Mouse (Mus musculus): Measurements from ENCODE around the gene Acot8. TPM values are rescaled to one million over a fixed set of nuclear protein-coding genes. Genes with fewer than 3 reads are reported as not detected.

The Acot8 gene
- polyA plus RNA-seq, 1 experiment from 2014 or later: 18.4 TPM

DNA sequence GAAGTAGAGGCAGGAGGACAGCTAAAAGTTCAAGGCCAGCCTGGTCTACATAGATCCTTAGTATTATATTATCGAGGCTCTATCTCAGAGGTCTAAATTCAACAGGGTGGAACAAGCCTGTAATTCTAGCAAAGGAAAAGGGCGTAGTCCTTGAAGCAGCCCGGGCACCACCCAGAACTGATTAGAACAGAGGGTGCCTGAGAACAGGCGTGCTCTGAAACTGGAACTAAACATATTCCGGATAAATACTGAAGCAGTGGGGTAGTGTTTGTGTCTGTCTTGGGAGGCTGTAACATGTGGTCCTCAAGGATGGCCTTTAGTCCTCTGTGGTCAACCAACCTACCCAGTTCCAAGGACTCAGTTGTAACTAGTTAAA lies 30.7 kb downstream of the Acot8 start:
- Histone ChIP-seq H3K27ac (no peak overlapping the region), H3K9me3 (replicated peaks) (no peaks in the 10 kb centered on the region), H3K27me3 (ENCODE audit: low read depth, poor library complexity, severe bottlenecking) (peaks cover 12% of the 10 kb centered on the region; the same call in 1 of the 2 replicates), H3K4me3 (no peak overlapping the region), H3K4me1 (peaks cover 23% of the 10 kb centered on the region), H3K36me3 (peaks cover 34% of the 10 kb centered on the region)
- 91% methylated on average over 5 of the region's 5 CpGs for WGBS
- no peak for DNase-seq (ENCODE audit: low spot score)

DNA sequence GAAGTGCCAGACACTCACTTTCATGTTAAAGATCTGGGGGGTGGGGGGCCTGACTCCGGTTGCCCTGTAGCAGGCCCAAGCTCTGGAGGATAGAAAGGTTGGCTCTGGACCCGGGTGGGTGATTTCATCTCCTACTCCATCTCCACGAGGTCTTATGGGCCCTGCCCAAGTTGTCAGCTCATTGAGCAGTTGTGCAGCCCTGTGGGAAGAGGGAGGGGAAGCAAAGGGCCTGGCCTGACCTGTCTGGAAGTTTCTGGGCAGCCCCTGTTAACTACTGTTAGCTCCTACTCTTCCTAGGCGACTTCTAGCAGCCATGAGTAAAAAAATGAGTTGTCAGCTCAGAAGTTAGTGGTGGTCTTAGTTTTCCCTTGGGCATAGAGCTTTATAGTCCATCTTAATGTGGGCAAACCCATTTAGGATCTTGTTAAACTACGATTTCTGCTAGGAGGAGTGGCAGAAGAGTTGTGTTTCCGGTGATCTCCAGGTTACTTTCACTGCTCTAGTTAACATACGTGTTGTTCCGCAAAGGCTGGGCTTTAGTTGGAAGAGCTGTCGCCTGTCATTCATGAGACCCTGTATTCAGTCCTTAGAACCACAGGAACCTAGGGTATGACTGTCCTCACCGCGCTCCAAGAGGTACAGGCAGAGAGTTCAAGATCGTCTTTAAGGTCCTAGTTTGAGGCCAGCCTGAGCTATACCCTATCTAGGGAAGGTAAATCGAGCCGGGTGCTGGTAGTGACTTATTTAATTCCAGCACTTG lies 31.3 kb downstream of the Acot8 start:
- no peak overlapping the region for H3K27ac ChIP-seq
- 76% methylated on average over 14 of the region's 14 CpGs for WGBS

DNA sequence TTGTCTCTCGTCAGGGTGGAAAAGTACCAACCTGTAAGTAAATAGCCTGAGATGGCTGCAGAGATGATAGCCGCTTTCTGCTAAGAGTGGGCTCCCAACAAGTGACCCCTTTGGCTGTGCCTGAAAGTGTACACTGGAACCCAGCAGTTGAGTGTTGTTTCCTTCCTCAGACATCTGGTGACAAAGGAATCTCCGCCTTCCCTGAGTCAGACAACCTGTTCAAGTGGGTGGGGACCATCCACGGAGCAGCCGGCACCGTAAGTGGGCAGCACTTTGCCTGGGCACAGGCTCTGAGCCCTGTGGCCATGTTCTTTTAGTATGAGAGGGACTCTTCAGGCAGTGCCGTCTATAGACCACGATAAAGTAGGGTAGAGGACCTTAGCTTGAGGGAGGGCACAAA lies 33.6 kb downstream of the Acot8 start:
- Histone ChIP-seq H3K36me3 (peaks cover 57% of the 10 kb centered on the region), H3K27me3 (ENCODE audit: low read depth, poor library complexity, severe bottlenecking) (no peaks in the 10 kb centered on the region), H3K9me3 (replicated peaks) (no peaks in the 10 kb centered on the region), H3K27ac (peak overlapping the region; percentile 98; the same call in 1 of the 2 replicates), H3K4me3 (peak overlapping the region; percentile 99), H3K4me1 (peaks cover 23% of the 10 kb centered on the region)
- DNase-seq (ENCODE audit: low spot score): no peak
- WGBS: 88% methylated on average over 8 of the region's 8 CpGs

More for the DNA sequence above, 31.3 kb downstream of the Acot8 start:
- DNase-seq (ENCODE audit: low spot score): no peak
- peaks cover 35% of the 10 kb centered on the region for H3K36me3 ChIP-seq
- no peak overlapping the region for H3K4me3 ChIP-seq
- H3K9me3 ChIP-seq (replicated peaks): no peaks in the 10 kb centered on the region
- H3K4me1 ChIP-seq: peaks cover 23% of the 10 kb centered on the region
- H3K27me3 ChIP-seq (ENCODE audit: low read depth, poor library complexity, severe bottlenecking): peaks cover 12% of the 10 kb centered on the region; the same call in 1 of the 2 replicates

DNA sequence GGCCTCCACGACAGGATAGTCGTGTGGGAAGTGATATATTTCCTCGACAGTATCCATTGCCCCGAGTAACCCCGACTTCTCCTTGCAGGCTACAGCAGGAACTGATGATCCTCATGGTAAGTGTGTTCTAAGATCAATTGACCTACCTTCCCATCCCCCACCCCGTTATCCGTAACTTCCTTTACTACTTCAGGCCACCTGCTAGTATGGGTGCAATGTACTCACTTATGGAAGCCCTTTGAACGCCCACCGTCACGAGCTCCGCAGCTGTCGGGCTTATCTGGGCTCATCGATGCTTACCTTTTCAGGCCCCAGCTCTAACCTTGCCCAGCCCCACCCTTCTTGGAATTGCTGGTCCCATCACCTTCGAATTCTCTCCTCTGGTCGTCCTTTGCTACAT lies 34.4 kb downstream of the Acot8 start:
- Histone ChIP-seq H3K4me1 (peaks cover 23% of the 10 kb centered on the region), H3K4me3 (peak overlapping the region; percentile 99), H3K36me3 (peaks cover 66% of the 10 kb centered on the region), H3K27ac (peak overlapping the region; percentile 98), H3K9me3 (replicated peaks) (no peaks in the 10 kb centered on the region), H3K27me3 (ENCODE audit: low read depth, poor library complexity, severe bottlenecking) (no peaks in the 10 kb centered on the region)
- peak; percentile 36 for DNase-seq (ENCODE audit: low spot score)
- WGBS: 3% methylated on average over 15 of the region's 15 CpGs

DNA sequence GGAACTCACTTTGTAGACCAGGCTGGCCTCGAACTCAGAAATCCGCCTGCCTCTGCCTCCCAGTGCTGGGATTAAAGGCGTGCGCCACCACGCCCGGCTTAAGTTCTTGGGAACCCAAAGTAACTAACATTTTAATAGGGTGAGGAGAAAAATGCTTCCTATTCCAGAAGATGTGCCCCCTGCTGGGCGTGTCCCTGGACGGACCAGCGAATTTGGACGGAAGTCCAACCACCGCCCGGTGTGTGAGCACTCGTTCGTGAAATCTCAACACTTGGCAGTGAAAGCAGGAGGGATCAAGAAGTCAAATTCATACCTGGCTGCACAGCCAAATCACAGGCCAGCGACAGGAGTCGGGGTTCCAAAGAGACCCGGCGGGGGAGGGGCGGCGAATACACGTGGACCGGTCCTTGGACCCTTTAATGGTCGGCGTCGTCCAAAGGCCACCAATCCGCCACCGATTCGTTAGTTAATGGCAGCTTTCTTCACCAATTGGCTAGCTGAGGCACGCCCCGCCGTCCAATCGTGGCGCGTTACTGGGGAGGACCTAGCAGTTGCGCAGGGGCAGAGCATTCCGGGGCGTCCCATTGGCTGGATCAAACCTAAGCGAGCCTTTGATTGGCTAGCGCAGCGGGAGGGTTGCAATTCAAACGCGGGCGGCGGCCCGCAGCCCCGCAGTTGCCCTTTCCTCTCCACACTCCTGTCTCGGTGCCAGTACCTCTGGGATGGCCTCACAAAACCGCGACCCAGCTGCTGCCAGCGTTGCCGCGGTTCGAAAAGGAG lies 35.2 kb downstream of the Acot8 start, which contains the start of gene Ube2c:
Ube2c (plus strand) TSS at position 641 of the 780 bp plus-strand sequence.
- H3K27me3 ChIP-seq (ENCODE audit: low read depth, poor library complexity, severe bottlenecking): no peaks in the 10 kb centered on the region
- H3K27ac ChIP-seq: peak within 1 kb of the TSS; percentile 98
- H3K4me3 ChIP-seq: peak within 1 kb of the TSS; percentile 99
- WGBS: 3% methylated on average over 53 of the region's 53 CpGs
- DNase-seq (ENCODE audit: low spot score): peak; percentile 95
- H3K36me3 ChIP-seq: peaks cover 74% of the 10 kb centered on the region
- H3K9me3 ChIP-seq (replicated peaks): no peaks in the 10 kb centered on the region
- peaks cover 23% of the 10 kb centered on the region for H3K4me1 ChIP-seq

DNA sequence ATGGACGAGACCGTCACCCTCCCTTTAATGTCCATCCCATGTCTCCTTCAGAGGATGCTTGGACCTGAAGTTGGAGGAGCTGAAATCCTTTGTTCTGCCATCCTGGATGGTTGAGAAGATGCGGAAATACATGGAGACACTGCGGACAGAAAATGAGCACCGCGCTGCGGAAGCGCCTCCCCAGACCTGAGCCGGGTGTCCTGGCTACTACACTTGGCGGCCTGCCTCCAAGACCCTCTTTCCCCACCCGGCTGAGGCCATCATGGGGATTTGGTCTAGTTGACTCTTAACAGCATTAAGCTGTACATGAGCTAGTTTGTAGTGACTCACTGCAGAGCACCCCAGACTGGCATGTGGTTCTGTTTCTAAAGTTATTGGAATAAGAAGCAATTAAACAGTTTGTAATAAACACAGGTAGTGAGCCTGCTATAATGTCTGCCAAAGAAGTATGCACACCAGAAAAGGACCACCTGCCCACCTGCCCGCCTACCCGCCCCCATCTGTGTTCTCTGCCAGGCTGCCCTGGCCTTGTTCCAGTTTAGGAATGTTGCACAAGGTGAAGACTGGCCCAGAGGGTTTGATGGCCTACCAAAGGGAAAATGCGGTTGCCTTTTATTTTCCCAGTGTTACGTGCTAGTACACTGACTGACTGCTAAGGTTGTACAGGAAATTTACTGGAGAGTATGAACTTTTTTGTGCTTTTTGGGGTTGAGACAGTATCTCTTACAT lies 36.7 kb downstream of the Acot8 start:
- 96% methylated on average over 15 of the region's 15 CpGs for WGBS
- Histone ChIP-seq H3K27ac (no peak overlapping the region), H3K9me3 (replicated peaks) (no peaks in the 10 kb centered on the region), H3K4me1 (peaks cover 23% of the 10 kb centered on the region), H3K27me3 (ENCODE audit: low read depth, poor library complexity, severe bottlenecking) (no peaks in the 10 kb centered on the region), H3K36me3 (peaks cover 75% of the 10 kb centered on the region), H3K4me3 (no peak overlapping the region)
- no peak for DNase-seq (ENCODE audit: low spot score)

DNA sequence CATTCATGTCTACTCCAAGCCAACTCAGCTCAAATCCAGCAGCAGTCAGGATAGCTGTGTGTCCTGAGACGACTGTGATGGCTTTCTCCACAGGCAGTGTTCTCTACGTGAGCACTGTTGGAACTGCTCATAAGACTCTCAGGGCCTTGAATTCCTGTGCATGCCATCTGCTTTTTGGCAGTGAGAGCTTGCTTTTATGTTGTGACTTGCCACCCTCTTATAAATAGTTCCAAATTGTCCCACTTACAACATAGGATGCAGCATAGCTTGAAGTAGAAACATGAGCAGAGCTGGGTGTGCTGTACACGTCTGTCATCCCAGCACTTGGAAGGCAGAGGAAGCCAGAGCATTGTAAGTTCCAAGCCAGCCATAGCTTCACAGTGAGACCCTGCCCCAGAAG lies 38.8 kb downstream of the Acot8 start:
- no peak for DNase-seq (ENCODE audit: low spot score)
- H3K27me3 ChIP-seq (ENCODE audit: low read depth, poor library complexity, severe bottlenecking): no peaks in the 10 kb centered on the region
- H3K4me3 ChIP-seq: no peak overlapping the region
- peaks cover 7% of the 10 kb centered on the region for H3K4me1 ChIP-seq
- H3K27ac ChIP-seq: no peak overlapping the region
- peaks cover 75% of the 10 kb centered on the region for H3K36me3 ChIP-seq
- 84% methylated on average over 3 of the region's 3 CpGs for WGBS
- no peaks in the 10 kb centered on the region for H3K9me3 ChIP-seq (replicated peaks)

DNA sequence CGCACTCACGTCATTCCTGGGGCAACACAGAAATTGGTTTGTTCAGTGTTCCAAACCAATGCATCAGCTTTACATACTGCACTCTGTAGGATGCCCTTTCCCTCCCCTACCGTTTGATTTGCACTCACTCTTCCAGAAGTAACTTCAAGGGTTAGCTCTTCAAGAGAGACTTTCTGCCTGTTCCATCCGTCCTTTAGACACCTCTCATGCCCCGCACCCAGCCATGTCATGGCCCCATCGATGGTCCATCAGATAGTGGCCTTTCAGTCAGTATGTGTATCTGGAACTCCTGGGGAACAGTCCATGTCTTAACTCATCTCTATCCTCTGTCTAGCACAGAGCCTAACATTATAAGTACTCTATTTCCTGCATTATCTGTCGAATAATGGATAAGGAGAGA lies 42.1 kb downstream of the Acot8 start:
- Histone ChIP-seq H3K27me3 (ENCODE audit: low read depth, poor library complexity, severe bottlenecking) (no peaks in the 10 kb centered on the region), H3K4me1 (no peaks in the 10 kb centered on the region), H3K36me3 (peaks cover 94% of the 10 kb centered on the region), H3K27ac (no peak overlapping the region), H3K9me3 (replicated peaks) (no peaks in the 10 kb centered on the region), H3K4me3 (no peak overlapping the region)
- 94% methylated on average over 7 of the region's 7 CpGs for WGBS
- DNase-seq (ENCODE audit: low spot score): no peak

DNA sequence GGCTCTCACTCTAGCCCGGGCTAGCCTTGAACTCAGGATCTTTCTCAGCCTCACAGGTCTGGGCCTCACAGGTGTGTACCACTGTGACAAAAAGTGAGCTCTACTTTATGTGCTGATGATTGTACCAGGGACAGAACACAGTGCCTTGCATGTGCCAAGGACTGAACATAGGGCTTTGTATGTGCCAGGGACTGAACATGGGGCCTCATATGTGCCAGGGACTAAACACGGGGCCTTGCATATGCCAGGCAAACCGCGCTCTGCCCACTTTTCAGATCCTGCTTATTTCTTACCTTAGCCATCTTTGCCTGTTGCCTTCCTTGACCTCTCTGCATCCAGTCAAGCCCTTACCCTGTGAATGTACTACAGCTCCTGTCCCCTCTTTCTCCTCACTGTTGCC lies 42.7 kb downstream of the Acot8 start:
- DNase-seq (ENCODE audit: low spot score): no peak
- Histone ChIP-seq H3K4me3 (no peak overlapping the region), H3K4me1 (no peaks in the 10 kb centered on the region), H3K27ac (no peak overlapping the region), H3K9me3 (replicated peaks) (no peaks in the 10 kb centered on the region), H3K27me3 (ENCODE audit: low read depth, poor library complexity, severe bottlenecking) (no peaks in the 10 kb centered on the region), H3K36me3 (peaks cover 94% of the 10 kb centered on the region)
- 95% methylated on average over 4 of the region's 4 CpGs for WGBS

DNA sequence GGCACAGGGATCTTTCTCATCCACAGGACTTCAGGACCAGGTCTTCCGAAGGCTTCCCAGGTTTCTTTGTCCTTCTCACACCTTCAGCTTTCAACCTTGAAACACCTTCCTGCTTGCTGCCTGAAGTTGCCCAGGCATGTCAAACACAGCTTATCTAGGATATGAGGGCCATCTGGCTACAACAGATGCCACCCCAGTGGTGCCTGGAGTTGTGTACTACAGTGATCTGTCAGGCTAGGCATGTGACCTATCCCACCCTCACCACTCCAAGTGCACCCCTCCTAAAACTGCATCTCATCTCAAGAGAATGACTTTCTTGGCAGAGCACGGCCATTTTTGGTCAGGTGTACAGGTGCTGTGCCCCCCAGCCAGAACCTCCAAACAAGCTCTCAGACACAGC lies 43.2 kb downstream of the Acot8 start:
- Histone ChIP-seq H3K27ac (no peak overlapping the region), H3K27me3 (ENCODE audit: low read depth, poor library complexity, severe bottlenecking) (no peaks in the 10 kb centered on the region), H3K9me3 (replicated peaks) (no peaks in the 10 kb centered on the region), H3K4me1 (no peaks in the 10 kb centered on the region), H3K4me3 (no peak overlapping the region), H3K36me3 (peaks cover 94% of the 10 kb centered on the region)
- WGBS: 94% methylated on average over 2 of the region's 2 CpGs
- no peak for DNase-seq (ENCODE audit: low spot score)

DNA sequence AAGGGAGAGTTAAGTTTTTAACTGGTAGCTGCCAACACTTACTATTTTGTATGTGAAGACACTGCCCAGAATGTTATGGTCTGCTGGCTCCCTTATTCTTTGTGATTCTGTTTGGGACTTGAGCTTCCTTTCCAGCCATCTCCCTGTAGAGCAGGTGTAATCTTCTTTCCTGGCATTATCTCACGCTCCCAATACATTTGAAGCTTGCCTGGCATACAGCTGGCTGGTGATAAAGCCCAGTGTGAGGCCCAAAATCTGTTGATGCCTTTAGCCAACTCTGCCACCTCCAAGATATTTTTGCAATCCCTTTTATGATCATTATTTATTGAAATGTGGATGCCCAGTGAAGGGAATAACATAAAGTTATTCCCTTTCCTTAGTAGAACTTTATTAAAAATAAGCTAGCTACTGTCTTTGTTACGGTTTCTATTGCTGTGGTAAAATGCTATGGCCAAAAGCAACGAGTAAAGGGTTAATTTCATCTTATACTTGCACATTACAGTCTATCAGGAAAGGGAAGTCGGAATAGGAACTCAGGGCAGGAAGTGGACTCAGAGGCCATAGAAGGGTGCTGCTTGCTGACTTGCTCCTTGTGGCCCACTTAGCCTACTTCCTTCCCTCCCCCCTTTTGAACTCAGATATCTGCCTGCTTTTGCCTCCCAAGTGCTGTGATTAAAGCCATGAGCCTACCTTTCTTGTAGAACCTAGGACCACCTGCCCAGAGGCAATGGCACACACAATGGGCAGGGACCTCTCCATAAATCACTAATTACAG lies 44.4 kb downstream of the Acot8 start:
- 84% methylated on average over 4 of the region's 4 CpGs for whole genome bisulfite sequencing
- H3K27ac ChIP-seq: no peak overlapping the region
- H3K9me3 ChIP-seq (replicated peaks): no peaks in the 10 kb centered on the region
- H3K4me3 ChIP-seq: no peak overlapping the region
- H3K27me3 ChIP-seq (ENCODE audit: low read depth, poor library complexity, severe bottlenecking): no peaks in the 10 kb centered on the region
- peaks cover 94% of the 10 kb centered on the region for H3K36me3 ChIP-seq
- no peaks in the 10 kb centered on the region for H3K4me1 ChIP-seq
- no peak for DNase-seq (ENCODE audit: low spot score)

DNA sequence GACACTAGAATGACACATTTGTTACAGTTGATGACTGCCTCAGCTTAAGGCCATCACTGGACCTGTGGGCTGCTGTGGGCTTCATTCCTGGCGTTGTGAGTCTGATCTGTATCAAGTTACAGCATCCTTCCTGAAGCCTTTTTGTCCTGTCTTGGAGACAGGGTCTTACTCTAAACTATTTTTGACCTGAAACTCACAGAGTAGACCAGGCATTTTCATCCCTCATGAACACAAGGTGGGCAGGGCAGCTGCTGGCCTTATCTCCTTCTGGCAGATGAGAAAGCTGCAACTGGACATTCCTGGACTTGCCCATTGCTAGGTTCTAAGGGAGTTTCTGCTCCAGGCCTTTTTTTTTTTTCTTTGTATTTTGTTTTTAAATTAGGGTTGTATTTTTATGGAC lies 46.0 kb downstream of the Acot8 start:
- H3K4me3 ChIP-seq: no peak overlapping the region
- no peaks in the 10 kb centered on the region for H3K9me3 ChIP-seq (replicated peaks)
- peaks cover 100% of the 10 kb centered on the region for H3K36me3 ChIP-seq
- 71% methylated on average over 1 of the region's 1 CpGs for WGBS
- no peaks in the 10 kb centered on the region for H3K27me3 ChIP-seq (ENCODE audit: low read depth, poor library complexity, severe bottlenecking)
- H3K4me1 ChIP-seq: no peaks in the 10 kb centered on the region
- H3K27ac ChIP-seq: no peak overlapping the region
- no peak for DNase-seq (ENCODE audit: low spot score)

Measured in limb, embryonic 10.5 days (tissue).